Mouse (Mus musculus): ENCODE results near the gene 2010300C02Rik. TPM values are rescaled to one million over a fixed set of nuclear protein-coding genes. Genes with fewer than 3 reads are reported as not detected.

2010300C02Rik gene
- total RNA-seq, 4 experiments from 2014 or later = 243 to 289 (median 255) TPM

GRCm38 (mm10) chr1:37583795-37584464 is 136.0 kb downstream of the 2010300C02Rik start:
- no peak for DNase-seq (ENCODE audit: low spot score in 2 of 2)

- no peak for DNase-seq (ENCODE audit: low spot score in 2 of 2)
Observed at GRCm38 (mm10) chr1:37583167-37583566, 136.7 kb downstream of the 2010300C02Rik start.

- no peak for DNase-seq (ENCODE audit: low spot score in 2 of 2)
Observed at GRCm38 (mm10) chr1:37579686-37580085, 140.2 kb downstream of the 2010300C02Rik start.

- DNase-seq (ENCODE audit: low spot score in 2 of 2) = no peak
Observed at GRCm38 (mm10) chr1:37572528-37573272, 147.2 kb downstream of the 2010300C02Rik start.

GRCm38 (mm10) chr1:37568379-37568778 is 151.5 kb downstream of the 2010300C02Rik start:
- no peak for DNase-seq (ENCODE audit: low spot score in 2 of 2)

GRCm38 (mm10) chr1:37566754-37567153 is 153.1 kb downstream of the 2010300C02Rik start:
- no peak for DNase-seq (ENCODE audit: low spot score in 2 of 2)

GRCm38 (mm10) chr1:37566344-37566743 is 153.5 kb downstream of the 2010300C02Rik start:
- DNase-seq (ENCODE audit: low spot score in 2 of 2) = no peak

GRCm38 (mm10) chr1:37565396-37565795 is 154.5 kb downstream of the 2010300C02Rik start:
- no peak for DNase-seq (ENCODE audit: low spot score in 2 of 2)

- no peak for DNase-seq (ENCODE audit: low spot score in 2 of 2)
Observed at GRCm38 (mm10) chr1:37561955-37562354, 157.9 kb downstream of the 2010300C02Rik start.

Other genes starting within 250 kb of the 2010300C02Rik start
- 10 to 100 TPM; 28.8 to 31.9 (median 29.2) TPM for gene Mgat4a, start 179.1 kb downstream of the 2010300C02Rik start, total RNA-seq (2022)
- 10 to 100 TPM; 15.9 to 18.9 (median 17.4) TPM for gene Tsga10, start 146.3 kb upstream of the 2010300C02Rik start, total RNA-seq (2022)
- 10 to 100 TPM in 3 of 4 experiments, 1 to 10 TPM in 1; 9.2 to 13.0 (median 11.9) TPM for gene Lipt1, start 151.7 kb upstream of the 2010300C02Rik start, total RNA-seq (2022)
- gene Mitd1, start 170.3 kb upstream of the 2010300C02Rik start, total RNA-seq (2022) = 10 to 100 TPM in 2 of 4 experiments, 1 to 10 TPM in 2; 7.4 to 11.8 (median 9.4) TPM
- 100 to 1,000 TPM; 129 to 154 (median 145) TPM for gene Mrpl30, start 170.4 kb upstream of the 2010300C02Rik start, total RNA-seq (2022)
- not detected for gene Lyg2, start 196.4 kb upstream of the 2010300C02Rik start, total RNA-seq (2022)
- gene Lyg1, start 237.7 kb upstream of the 2010300C02Rik start, total RNA-seq (2022) = not detected

Data from left cerebral cortex, adult 8-10 months (tissue).